Mouse (Mus musculus): Measurements from ENCODE around the gene Tmem72.

The Tmem72 gene

DNA sequence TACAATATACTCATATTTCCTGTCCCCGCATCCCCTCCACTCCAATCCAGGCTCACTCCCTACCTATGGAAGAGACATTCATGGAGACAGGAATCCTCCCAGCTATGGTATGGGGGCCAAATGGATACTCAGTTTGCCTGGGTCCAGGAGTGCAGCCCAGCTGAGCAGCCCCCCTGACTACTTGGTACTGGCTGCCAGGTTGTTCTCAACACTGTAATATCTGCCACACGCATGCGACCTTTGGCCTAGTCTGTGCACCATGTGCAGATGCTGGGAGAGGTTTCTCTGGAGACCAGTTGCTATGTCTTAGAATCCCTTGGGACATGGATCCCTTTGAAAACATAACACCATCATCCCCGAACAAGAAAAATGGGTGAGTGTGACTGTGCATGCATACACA, 44.9 kb downstream of the Tmem72 start:
- Histone ChIP-seq H3K27me3 (ENCODE audit: control insufficient read depth, insufficient read depth, low read length, poor library complexity, severe bottlenecking) (no peaks in the 10 kb centered on the region), H3K36me3 (ENCODE audit: control insufficient read depth, insufficient read depth, low read length, poor library complexity, severe bottlenecking) (no peaks in the 10 kb centered on the region)
- DNase-seq (ENCODE audit: low read depth, low spot score) = no peak

DNA sequence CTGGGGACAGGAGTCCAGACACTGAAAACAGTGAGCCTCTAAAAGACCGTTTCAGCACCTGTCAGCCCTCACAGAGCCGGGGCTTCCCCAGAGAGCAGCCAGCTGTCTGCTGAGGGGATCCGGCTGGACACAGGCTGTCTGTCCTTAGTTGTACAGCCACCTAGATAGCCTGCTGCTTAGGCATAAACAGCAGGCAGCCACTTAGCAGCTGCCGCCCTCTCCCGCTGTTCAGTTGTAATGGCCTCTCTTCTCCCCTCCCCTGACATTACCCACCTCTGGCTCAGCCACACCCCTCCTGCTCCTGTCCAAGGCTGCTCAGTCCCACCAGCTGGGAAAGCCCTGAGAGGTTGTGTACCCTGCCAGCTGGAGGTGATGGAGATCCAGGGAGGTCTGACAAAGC, 45.7 kb downstream of the Tmem72 start:
- Histone ChIP-seq H3K36me3 (ENCODE audit: control insufficient read depth, insufficient read depth, low read length, poor library complexity, severe bottlenecking) (no peaks in the 10 kb centered on the region), H3K27me3 (ENCODE audit: control insufficient read depth, insufficient read depth, low read length, poor library complexity, severe bottlenecking) (no peaks in the 10 kb centered on the region)
- DNase-seq (ENCODE audit: low read depth, low spot score) = no peak

DNA sequence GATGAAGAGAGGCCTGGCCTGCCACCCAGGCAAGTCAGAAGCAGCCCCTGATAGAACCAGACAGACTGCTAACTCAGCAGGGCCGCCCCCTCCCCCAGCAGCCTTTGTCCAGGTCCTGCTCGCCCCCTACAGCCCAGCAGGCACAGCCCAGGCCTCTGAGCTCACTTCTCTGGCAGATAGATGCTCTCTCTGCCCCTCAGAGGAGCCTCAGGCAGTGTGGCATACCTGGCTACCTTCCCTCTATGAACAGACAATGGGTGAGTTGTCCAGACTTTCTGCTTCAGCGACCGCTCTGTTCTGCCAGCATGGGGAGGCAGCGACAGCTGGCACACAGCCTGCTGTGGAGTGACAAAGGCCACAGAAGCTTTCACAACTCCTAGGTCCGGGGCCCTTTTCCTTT, 46.6 kb downstream of the Tmem72 start:
- no peaks in the 10 kb centered on the region for H3K27me3 ChIP-seq (ENCODE audit: control insufficient read depth, insufficient read depth, low read length, poor library complexity, severe bottlenecking)
- no peak for DNase-seq (ENCODE audit: low read depth, low spot score)
- no peaks in the 10 kb centered on the region for H3K36me3 ChIP-seq (ENCODE audit: control insufficient read depth, insufficient read depth, low read length, poor library complexity, severe bottlenecking)

DNA sequence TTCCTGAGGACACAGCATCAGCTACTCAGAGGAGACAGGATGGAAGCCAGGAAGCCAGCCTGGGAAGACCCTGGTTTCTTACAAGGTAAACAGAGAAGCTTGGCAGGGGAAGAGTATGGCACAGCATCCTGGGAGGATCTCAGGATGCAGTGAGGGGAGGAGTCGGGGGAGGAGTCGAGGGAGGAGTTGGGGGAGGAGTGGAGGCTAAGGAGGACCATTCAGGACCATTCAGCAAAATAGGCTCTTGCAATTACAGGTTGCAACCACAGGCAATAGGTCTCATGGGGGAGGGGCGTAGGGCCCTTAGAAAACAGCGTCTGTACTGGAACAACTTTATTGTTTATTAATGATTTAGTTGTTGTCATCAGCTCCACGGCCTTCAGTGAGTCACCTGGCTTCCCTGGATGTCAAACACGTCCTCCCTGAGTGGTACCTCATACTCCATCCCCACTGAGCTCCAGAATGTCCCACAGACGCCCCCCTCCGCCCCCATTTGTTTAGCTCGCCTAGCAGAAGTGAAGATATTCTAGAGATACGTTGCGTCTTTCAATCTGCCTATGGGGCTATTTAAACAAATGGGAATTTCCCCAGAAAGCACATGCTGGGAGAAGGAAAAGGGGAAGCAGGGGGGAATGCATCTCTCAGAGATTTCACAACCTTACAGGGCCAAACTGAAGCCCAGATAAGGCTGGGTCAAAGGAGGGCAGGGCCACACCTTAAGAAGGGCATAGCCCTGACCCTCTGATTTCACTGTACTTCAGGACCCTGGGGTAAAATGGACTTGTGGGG, 47.8 kb downstream of the Tmem72 start:
- H3K36me3 ChIP-seq (ENCODE audit: control insufficient read depth, insufficient read depth, low read length, poor library complexity, severe bottlenecking) = no peaks in the 10 kb centered on the region
- H3K27me3 ChIP-seq (ENCODE audit: control insufficient read depth, insufficient read depth, low read length, poor library complexity, severe bottlenecking) = no peaks in the 10 kb centered on the region
- peak; percentile 27 for DNase-seq (ENCODE audit: low read depth, low spot score)

DNA sequence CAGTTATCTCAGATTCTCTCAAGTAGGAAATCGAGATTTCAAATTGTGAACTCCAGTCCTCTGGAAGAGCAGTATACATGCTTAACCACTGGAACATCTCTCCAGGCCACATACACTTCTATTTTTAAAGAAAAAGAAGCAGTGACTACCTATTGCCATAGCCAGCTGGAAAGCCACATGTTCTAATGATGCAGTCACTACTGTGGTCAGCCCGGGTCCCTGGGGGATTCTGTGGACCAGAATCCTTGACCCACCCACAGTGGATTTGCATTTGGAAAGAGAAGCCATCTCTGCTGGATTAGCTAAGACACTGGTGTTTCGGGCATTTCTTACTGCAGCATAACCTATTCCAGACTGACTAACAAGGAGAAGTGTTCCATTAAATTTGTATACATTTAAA, 49.3 kb downstream of the Tmem72 start:
- H3K36me3 ChIP-seq (ENCODE audit: control insufficient read depth, insufficient read depth, low read length, poor library complexity, severe bottlenecking) = no peaks in the 10 kb centered on the region
- DNase-seq (ENCODE audit: low read depth, low spot score) = no peak
- no peaks in the 10 kb centered on the region for H3K27me3 ChIP-seq (ENCODE audit: control insufficient read depth, insufficient read depth, low read length, poor library complexity, severe bottlenecking)

DNA sequence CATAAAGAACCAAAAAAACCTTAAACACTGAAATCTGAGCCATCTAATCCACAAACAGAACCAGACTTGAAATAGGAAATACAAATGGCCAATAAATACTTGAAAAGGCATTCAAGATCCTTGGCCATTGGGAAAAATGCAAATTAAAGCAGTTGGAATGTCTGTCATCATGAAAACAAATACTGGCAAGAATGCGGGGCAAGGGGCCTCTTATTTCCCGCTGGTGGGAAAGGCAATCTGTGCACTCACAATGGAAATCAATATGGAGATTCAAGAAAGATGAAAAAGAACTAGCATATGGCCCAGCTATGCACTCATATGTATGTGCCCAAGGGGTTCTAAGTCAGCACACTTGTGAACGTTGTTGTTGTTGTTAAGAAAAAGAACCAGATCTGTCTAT, 49.8 kb downstream of the Tmem72 start:
- no peaks in the 10 kb centered on the region for H3K27me3 ChIP-seq (ENCODE audit: control insufficient read depth, insufficient read depth, low read length, poor library complexity, severe bottlenecking)
- no peaks in the 10 kb centered on the region for H3K36me3 ChIP-seq (ENCODE audit: control insufficient read depth, insufficient read depth, low read length, poor library complexity, severe bottlenecking)
- DNase-seq (ENCODE audit: low read depth, low spot score) = no peak

DNA sequence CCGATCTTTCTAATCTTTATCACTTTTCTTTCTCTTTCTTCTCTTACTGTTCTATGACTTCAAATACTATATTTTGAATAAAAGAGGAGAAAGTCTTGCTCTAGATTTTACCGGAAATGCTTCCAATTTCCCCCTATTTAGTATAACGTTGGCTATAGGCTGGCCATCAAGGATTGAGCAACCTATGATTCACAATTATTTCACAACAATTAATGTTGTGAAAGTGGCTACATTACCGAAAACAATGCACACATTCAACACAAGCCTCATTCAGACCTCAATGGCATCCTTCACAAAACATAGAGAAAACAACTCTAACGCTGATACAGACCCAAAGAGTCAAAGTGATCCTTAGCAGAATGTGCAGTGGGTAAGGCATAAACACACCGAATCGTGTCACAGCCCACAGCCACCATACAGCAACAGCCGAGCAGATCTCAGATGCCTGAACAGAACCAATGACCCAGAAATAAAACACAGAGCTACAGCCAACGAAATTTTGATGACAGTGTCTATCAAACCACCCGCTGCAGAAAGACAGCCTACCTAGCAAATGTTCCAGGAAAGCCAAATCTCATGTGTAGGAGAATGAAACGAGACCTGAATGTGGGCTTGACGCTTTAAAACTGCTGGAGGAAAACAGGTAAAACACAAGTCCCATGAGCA, 50.5 kb downstream of the Tmem72 start:
- DNase-seq (ENCODE audit: low read depth, low spot score) = no peak
- Histone ChIP-seq H3K36me3 (ENCODE audit: control insufficient read depth, insufficient read depth, low read length, poor library complexity, severe bottlenecking) (no peaks in the 10 kb centered on the region), H3K27me3 (ENCODE audit: control insufficient read depth, insufficient read depth, low read length, poor library complexity, severe bottlenecking) (no peaks in the 10 kb centered on the region)

DNA sequence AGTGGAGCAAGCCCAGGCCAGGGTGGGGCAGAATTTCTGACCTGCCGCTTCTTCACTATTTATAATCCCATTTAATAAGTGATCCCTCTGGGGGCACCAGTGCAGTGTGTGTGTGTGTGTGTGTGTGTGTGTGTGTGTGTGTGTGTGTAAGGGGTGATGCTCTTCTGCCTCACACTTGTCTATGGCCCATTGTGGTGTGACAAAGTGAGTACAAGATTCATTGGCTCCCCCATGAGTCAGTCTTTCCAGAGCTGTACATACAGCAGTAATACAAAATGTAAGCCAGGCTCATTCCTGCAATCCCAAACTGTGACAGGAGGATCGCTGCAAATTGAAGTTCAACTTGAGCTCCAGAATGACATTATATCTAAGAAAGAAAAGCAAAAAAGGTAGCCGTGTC, 51.9 kb downstream of the Tmem72 start:
- Histone ChIP-seq H3K27me3 (ENCODE audit: control insufficient read depth, insufficient read depth, low read length, poor library complexity, severe bottlenecking) (no peaks in the 10 kb centered on the region), H3K36me3 (ENCODE audit: control insufficient read depth, insufficient read depth, low read length, poor library complexity, severe bottlenecking) (no peaks in the 10 kb centered on the region)
- DNase-seq (ENCODE audit: low read depth, low spot score) = no peak

DNA sequence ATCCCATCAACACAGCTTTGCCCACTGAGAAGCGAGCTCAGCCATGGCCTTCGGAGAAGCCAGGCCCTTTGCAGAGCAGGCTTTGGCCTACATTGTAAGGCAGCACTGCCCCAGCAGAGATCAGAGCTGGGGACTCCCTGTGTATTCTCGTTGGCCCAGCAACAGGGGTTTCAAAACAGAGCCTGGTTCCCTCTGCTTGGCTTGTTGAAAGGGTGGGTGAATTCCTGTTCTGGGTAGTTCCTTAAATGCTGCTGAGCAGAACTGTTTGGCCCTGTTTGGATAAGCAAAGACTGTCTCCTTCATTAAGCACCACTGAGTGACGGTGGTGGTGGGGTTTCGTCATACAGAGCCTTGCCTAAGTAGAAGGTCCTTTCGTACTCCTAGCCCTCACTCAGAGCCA, 52.7 kb downstream of the Tmem72 start:
- peak; percentile 53 for DNase-seq (ENCODE audit: low read depth, low spot score)
- Histone ChIP-seq H3K36me3 (ENCODE audit: control insufficient read depth, insufficient read depth, low read length, poor library complexity, severe bottlenecking) (no peaks in the 10 kb centered on the region), H3K27me3 (ENCODE audit: control insufficient read depth, insufficient read depth, low read length, poor library complexity, severe bottlenecking) (no peaks in the 10 kb centered on the region)

DNA sequence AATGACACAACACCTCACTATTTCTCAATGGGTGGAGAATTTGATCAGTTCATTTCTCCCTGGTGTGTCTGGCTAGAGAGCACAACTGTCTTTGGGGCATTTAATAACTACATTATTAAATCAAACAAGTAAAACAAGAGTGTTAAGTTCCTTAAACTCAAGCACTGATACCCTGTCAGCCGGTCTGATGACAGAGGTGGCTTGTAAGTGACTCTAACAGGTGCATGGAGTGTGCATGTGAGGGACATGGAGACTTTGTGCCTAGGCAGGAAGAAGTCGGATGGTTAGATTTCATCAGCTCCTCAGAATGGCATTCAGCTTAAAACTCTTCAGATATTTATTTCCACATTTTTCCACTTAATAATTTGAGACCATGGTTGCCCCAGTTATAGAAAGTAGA, 53.3 kb downstream of the Tmem72 start:
- no peaks in the 10 kb centered on the region for H3K27me3 ChIP-seq (ENCODE audit: control insufficient read depth, insufficient read depth, low read length, poor library complexity, severe bottlenecking)
- DNase-seq (ENCODE audit: low read depth, low spot score) = no peak
- H3K36me3 ChIP-seq (ENCODE audit: control insufficient read depth, insufficient read depth, low read length, poor library complexity, severe bottlenecking) = no peaks in the 10 kb centered on the region

DNA sequence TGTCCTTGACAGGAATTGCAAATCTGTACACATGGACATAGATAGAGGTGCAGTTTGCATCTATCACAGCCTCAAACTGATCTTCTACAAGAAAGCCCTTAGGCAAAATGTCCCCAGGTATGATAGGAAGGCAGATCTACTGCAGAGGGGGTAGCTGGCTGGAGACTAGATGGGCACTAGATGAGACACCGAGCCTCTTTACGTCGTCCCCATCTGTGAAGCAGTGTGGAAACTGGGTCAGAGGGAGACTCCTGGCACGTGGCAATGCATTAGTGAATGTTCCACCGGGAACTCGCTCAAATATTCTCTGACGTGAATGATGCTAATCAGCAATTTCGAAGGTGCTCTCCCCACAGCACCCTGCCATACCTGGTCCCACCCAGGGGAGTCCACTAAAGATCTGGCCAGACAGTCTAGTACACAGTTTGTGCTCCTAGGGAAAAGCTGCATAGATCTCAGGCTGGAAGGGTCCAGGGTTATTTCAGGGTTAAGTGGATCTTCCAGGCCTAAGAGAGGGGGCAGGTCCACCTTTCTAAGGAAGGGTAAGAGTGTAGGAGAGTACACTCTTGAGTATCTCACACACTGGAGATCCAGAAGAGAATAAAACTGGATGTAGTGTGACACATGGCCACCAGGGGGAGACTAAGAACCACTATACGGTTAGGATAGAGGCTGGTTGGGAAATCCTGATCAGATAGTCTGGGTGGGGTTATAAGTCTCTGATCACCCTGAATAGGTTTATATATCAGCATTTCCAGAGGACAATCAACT, 62.8 kb downstream of the Tmem72 start:
- peak; percentile 84 for DNase-seq (ENCODE audit: low read depth, low spot score)
- Histone ChIP-seq H3K27me3 (ENCODE audit: control insufficient read depth, insufficient read depth, low read length, poor library complexity, severe bottlenecking) (no peaks in the 10 kb centered on the region), H3K36me3 (ENCODE audit: control insufficient read depth, insufficient read depth, low read length, poor library complexity, severe bottlenecking) (no peaks in the 10 kb centered on the region; the same call in none of the 2 replicates)

DNA sequence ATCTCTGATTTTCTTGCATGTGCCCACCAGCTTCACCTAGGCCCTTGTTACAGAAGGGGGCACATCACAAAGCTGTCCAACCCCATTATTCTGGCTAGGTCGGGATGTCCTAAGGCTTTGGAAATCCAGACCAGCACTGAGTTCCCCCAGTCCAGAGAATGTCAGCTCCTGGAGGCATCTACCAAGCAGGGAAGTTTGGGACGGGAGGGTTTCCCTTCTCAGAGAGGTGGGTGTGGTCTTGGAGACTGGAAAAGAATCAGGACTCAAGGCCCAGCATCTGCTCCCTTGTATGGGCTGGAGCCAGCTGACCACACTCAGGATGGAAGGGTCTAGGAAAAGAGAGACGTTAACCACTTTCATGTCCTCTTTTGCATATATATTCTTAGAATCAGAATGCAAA, 63.5 kb downstream of the Tmem72 start:
- no peaks in the 10 kb centered on the region for H3K27me3 ChIP-seq (ENCODE audit: control insufficient read depth, insufficient read depth, low read length, poor library complexity, severe bottlenecking)
- no peaks in the 10 kb centered on the region; the same call in none of the 2 replicates for H3K36me3 ChIP-seq (ENCODE audit: control insufficient read depth, insufficient read depth, low read length, poor library complexity, severe bottlenecking)
- no peak for DNase-seq (ENCODE audit: low read depth, low spot score)

DNA sequence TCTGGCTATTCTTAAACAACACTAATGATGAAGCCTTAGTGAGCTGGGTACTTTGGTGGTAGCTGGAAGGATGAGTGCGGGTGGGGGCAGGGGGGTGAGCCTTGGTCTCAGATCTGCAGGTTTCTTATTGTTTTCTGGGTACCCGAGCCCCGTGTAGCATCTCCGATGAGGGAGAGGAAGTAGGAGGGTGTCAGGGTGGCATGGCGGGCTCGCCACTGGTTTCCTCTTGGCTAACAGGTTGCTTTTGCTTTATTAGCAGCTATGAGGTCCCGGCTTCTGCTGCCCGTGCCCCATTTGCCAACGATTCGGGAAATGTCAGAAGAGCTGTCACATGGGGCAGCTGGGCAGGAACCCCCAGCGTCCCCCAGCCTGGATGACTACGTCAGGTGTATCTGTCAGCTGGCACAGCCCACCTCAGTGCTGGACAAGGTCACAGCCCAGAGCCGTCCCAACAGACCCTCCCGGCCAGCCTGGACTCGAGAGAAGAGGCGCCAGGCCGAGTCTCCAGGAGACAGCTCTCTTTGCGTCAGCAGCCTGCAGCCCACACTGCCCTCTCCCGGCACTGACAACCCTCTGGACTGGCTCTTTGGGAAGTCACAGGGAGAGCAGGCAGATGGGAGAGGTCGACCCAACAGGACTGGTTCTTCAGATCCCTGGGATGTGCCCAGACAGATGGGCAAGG, 65.1 kb downstream of the Tmem72 start:
- H3K36me3 ChIP-seq (ENCODE audit: control insufficient read depth, insufficient read depth, low read length, poor library complexity, severe bottlenecking) = no peaks in the 10 kb centered on the region; the same call in none of the 2 replicates
- DNase-seq (ENCODE audit: low read depth, low spot score) = no peak
- no peaks in the 10 kb centered on the region for H3K27me3 ChIP-seq (ENCODE audit: control insufficient read depth, insufficient read depth, low read length, poor library complexity, severe bottlenecking)

DNA sequence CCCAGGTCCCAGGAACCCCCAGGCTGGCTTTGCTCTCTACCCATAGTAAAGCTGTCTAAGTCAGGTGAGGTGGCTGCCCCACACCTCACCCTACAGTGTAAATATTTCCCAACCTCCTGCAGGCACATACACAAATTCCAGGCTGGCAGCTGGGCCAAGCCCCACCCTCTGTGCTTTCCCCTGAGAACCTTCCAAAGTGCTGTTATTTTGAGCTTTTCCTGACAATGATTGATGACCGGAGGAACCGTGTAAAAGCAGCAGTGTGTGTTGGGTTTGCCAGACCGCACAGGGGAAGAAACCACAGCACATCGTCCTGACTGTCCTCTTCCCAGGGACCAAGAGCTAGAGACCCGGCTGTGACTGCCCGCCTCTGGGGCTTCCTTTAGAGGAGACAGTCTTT, 66.3 kb downstream of the Tmem72 start, which contains the start of gene Depp1:
Gene Depp1 (plus strand): TSS at position 204 of the 400 bp plus-strand sequence.
- Histone ChIP-seq H3K27me3 (ENCODE audit: control insufficient read depth, insufficient read depth, low read length, poor library complexity, severe bottlenecking) (no peaks in the 10 kb centered on the region), H3K36me3 (ENCODE audit: control insufficient read depth, insufficient read depth, low read length, poor library complexity, severe bottlenecking) (peaks cover 2% of the 10 kb centered on the region)
- no peak for DNase-seq (ENCODE audit: low read depth, low spot score)

Data from splenic B cell, adult 2 months (primary cell).